Mouse (Mus musculus): ENCODE measurements around the gene Coa7.

Coa7 gene

DNA sequence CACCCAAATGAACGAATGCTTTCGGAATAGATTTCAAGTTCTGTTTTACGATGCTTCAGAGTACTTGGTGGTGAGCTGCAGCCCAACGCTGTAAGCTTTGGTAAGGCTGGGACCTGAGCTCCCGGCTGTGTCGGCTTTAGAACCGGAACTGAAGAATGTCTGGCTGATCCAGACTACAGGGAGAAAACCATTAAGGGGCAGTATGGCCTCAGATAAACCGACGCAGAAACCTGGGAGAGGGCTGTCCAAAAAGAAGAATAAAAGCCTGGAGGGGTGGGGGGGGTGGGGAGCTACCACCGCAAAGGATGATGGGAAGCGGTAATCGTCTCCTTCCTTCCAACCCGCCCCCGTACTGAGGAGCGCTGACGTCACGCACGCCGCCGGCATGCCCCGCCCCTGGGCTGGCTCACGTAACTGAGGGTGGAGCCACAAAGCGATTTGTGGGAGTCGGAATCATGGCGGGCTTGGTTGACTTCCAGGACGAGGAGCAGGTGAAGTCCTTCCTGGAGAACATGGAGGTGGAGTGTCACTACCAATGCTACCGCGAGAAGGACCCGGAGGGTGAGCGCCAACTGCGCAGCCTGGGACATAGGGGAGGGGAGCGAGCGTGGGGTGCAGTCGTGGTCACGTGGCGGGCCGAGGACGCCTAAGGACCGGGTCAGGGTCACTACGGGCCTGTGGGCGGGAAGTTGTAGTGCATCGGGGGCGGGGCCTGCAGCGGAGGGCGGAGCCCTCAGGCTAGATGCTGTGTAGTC lies at the start of gene Coa7:
Coa7 (plus strand) TSS at position 411 of the 755 bp plus-strand sequence.
- DNase-seq (ENCODE audit: low spot score in 2 of 2), result peak; percentile 95 to 96

- no peak for DNase-seq (ENCODE audit: low spot score in 2 of 2)
Observed at GRCm38 (mm10) chr4:108300266-108300665, 27.7 kb upstream of the Coa7 start.

- peak; percentile 69 to 86 for DNase-seq (ENCODE audit: low spot score in 2 of 2)
Observed at GRCm38 (mm10) chr4:108300670-108301373, 27.1 kb upstream of the Coa7 start, which contains the start of gene Zyg11b. Gene Zyg11b, minus strand, starts transcription at chr4:108301096.

GRCm38 (mm10) chr4:108302296-108302890 lies 25.5 kb upstream of the Coa7 start:
- no peak for DNase-seq (ENCODE audit: low spot score in 2 of 2)

DNA sequence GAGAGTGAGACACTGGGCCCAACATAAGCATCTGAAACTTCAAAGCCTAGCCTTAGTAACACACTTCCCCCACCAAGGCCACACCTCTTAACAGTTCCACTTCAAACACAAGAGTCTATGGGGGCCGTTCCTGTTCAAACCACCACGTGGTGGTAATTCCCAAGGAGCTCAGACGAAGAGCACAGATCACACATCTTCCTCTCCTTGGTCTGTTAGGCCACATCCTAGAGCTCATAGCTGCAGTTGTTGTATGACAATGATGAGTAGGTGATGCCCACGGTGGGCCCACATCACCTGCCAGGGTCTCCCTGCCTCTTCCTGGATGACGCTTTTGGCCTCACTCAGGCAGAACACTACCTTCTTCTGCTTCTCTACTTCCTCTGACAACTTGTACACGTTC lies 17.2 kb upstream of the Coa7 start:
- no peak for DNase-seq (ENCODE audit: low spot score in 2 of 2)

DNA sequence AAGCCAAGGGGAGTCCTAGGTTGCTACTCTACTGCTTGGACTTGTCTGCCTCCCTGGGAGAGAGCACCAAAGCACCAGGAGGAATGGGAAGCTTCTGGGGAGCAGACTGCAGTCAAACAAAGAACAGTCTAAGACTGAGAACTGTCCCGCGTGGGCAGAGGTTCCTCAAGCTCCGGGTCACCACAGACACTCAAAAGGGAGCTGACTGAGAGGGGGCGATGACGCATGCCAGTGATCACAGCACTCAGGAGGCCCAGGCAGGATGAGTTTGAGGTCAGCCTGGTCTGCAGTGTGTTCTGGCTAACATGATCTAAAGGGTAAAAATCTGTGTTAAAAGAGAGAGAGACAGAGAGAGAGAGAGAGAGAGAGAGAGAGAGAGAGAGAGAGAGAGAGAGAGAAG lies 13.9 kb upstream of the Coa7 start:
- DNase-seq (ENCODE audit: low spot score in 2 of 2), result no peak

DNA sequence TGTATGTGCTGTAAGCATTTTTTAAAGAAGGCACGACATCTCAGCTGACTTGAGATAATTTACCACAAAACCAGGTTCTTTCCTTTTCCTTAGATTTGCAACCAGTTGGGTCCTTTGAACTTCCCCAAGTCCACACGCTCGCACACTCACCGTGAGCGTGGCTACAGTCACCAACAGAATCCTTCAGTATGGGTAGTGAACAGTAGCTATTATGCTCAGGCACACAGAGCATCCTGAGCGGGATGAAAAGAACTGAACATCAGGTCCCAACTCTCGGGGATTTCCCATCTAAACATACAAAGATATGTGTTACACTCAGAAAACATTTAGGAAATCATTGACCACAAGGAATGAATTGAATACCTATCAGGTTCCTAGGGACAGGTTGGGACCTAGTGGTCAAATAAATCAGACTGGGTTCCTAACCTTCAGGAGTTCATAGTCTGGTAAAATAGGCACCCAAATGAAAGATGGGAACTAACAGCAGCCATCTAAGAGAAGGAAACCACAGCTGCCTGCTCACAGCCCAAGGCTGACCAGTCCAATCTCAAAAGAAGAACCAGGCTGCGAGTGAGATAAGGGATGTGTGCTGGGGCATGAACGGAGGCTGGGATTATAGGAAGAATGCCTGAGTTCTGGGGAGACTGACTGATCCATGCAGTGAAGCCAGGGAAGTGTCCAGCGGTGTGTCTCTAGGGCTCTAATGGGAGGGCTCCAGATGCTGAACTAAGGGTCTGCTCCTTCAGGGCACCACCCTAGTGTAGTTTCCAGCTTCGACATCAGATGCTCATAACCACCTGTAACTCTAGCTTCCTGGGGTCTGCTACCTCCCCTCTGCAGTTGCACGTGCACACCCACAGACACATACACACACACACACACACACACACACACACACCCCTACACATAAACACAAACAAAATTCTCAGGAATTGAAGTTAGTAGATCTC lies 10.0 kb upstream of the Coa7 start:
- no peak for DNase-seq (ENCODE audit: low spot score in 2 of 2)

GRCm38 (mm10) chr4:108318649-108319615 lies 9.0 kb upstream of the Coa7 start:
- DNase-seq (ENCODE audit: low spot score in 2 of 2), result no peak

DNA sequence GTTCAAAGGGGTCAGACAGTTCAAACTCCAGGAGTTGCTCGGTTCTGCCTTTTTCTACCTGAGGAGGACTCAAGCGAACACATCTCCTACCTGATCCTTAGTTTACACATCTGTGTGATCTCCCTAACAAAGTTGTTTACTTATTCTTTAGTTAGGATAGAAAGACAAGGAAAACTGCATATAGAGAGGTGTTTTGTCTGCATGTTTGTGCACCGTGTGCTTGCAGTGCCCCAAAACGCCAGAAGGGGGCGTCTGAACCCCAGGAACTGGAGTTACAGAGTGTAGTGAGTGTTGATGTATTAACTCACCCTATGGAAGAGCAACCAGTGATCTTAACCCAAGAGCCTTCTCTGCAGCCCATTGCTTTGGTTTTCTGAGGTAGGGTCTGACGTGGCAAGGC lies 8.2 kb upstream of the Coa7 start:
- no peak for DNase-seq (ENCODE audit: low spot score in 2 of 2)

DNA sequence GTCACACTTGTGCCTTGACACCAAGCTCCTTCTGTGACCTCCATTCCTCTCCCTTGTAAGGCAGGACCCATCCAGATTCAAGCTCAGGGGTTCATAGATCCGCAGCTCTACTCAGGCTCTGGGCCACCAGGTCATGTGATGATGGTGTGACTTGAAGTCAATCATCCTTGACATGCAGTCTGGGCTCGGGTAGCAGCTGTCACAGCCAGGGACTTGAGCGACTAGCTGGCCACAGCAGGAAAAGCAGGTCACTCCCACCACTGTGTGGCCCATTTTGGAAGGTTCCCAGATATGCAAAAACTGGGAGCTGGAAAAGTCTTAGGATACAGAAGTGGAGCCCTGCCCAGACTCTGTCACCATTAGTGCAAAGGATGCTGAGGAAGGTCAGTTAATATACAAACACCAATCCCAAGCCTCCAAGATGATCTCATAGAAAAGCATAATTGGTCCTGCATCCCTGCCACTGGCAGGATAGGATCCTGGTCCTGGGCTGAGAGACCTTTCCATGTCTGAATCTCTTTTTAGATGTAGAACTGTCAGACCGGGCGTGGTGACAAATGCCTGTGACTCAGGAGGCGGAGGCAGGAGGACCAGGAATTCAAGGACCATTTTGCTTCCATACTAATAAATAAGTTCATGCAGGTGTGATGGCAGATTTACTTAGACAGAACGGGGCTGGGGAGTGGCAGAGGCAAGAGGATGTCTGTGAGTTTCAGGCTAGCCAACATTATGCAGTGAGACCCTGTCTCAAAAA lies 7.1 kb upstream of the Coa7 start:
- DNase-seq (ENCODE audit: low spot score in 2 of 2), result no peak

DNA sequence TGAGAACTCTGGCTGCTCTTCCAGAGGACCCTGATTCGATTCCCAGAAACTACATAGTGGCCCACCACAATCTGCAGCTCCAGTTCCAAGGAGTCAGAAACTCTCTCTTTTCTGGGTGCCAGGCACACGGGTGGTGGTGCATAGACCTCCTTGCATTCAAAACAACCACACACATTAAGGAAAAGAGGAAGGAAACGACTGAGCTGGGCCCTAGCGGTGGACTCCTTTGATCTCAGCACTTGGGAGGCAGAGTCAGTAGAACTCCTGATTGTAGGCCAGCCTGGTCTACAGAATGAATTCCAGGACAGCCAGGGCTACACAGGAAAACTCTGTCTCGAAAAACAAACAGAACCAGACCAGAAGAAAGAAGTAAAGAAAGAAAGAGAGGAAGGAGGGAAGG lies 4.4 kb upstream of the Coa7 start:
- DNase-seq (ENCODE audit: low spot score in 2 of 2), result no peak

GRCm38 (mm10) chr4:108327071-108327579 lies 815 bp upstream of the Coa7 start:
- DNase-seq (ENCODE audit: low spot score in 2 of 2), result peak in 1 of 2 experiments; percentile 15

GRCm38 (mm10) chr4:108329840-108330239 lies 1.9 kb downstream of the Coa7 start:
- no peak for DNase-seq (ENCODE audit: low spot score in 2 of 2)

DNA sequence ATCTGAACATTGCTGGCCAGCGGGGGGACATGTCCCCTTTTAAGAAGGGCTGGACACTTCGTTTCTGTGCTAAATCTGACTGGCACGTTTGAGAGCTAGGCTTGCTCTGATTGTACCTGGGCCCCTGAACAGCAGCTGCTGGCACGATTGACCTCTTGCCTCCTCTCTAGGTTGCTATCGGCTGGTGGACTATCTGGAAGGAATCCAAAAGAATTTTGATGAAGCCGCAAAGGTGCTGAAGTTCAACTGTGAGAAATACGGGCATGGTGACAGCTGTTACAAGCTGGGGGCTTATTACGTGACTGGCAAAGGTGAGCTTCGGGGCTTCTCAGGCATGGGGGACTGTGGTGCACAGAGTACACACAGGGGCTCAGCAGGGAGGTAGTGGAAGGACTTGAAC lies 4.1 kb downstream of the Coa7 start:
- DNase-seq (ENCODE audit: low spot score in 2 of 2), result no peak

- no peak for DNase-seq (ENCODE audit: low spot score in 2 of 2)
Observed at GRCm38 (mm10) chr4:108335413-108335812, 7.5 kb downstream of the Coa7 start.

- DNase-seq (ENCODE audit: low spot score in 2 of 2), result no peak
Observed at GRCm38 (mm10) chr4:108336765-108337164, 8.8 kb downstream of the Coa7 start.

GRCm38 (mm10) chr4:108337817-108338216 lies 9.9 kb downstream of the Coa7 start:
- no peak for DNase-seq (ENCODE audit: low spot score in 2 of 2)

GRCm38 (mm10) chr4:108338321-108338733 lies 10.4 kb downstream of the Coa7 start:
- peak; percentile 55 to 66 for DNase-seq (ENCODE audit: low spot score in 2 of 2)

GRCm38 (mm10) chr4:108338811-108339210 lies 10.9 kb downstream of the Coa7 start:
- DNase-seq (ENCODE audit: low spot score in 2 of 2), result no peak
